Mouse (Mus musculus) brain, adult 2 months (tissue): Measurements from ENCODE around the gene Rbm20.
A peak's percentile ranks its signal among the peaks of the same experiment; 100 is the strongest.

ENCODE experiments used
- DNase-seq: peaks from one replicate; pipeline ENCODE4 v3.0.0; 2011; ENCODE audit warnings: low read depth, low spot score

Gene Rbm20

DNA sequence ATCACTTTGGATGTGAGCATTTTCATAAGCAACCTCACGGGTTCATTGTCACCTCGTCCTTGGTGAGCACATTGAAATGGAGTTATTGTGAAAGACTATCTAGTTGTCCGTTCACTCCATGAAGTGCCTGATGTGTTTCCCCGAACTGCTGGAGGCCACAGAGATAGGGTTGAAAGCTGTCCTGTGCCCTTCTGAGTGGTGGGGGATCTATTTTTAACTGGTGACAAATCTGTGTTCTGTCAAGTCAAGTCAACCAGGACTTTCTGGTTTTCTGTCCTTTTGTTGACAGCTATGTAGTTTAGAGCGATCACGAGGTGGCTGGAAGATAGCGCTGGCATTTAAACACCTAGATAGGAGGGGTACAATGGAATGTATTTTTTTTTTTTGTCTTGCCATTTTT is 39.4 kb downstream of the Rbm20 start:
- DNase-seq: no peak

DNA sequence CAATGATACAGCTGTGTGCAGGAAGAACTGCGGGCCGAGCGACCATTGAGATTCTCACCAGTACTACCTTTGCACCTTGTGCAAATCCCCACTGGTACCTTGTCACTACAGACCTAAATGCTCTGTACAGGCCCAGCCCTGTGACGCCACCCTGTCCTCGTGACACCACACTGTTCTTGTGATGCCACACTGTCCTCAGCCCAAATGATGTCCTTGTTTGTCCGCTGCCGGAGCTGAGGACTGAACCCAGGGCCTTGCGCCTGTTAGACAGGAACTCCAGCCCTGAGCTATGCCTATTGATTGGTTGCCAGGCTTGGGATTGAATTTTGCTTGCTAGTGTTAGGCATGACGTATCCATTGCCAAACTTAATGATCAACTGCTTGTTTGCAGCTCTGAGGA is 40.3 kb downstream of the Rbm20 start:
- DNase-seq: no peak

DNA sequence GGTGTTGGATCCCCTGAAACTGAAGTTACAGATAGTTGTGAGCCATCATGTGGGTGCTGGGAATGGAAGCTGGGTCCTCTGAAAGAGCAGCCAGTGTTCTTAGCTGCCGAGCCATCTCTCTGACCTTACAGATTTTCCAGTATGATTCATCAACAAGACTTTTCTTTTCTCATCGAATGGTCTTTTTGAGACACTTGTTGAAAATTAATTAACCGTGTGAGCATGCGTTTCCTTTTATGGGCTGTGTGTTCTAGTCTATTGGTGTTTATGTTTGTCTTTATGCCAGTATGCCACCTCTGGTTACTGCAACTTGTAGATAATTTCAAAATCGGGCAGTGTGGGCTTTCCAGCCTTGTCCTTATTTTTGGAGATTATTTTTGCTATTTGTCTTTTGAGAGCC is 45.1 kb downstream of the Rbm20 start:
- DNase-seq: no peak

DNA sequence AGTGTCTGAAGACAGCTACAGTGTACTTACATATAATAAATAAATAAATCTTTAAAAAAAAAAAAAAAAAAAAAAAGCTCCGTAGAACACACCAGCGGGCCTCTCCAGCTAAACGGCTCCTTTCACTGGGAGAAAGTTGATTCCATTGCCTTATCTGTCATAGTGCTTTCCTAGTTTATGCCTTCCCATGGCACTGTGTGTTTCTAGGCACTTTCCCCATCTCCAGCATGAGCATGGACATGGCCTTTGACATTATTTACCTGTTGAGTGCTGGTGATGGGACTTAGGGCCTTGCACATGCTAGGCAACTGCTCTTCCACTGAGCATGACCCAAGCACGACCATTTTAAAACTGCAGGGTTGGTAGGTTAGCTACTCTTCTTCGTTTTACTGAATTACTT is 46.9 kb downstream of the Rbm20 start:
- DNase-seq: no peak

DNA sequence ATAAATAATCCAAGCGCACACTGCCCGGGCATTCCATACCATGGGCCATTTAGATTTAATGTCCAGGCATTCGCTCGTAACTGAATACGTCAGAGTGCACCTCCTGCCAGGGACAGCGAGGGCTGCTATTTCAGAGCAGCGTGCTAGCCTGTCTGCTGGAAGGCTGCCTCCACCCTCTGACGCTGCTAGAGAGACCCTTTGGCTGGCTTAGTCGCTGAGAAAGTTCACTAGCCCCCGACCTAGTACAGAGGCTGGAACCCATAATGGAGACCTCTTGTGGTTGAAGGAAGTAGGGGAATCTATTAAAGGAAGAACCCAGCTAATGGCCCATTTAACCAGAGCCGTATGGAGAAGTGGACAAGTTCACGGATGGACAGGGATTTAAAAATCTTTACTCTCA is 49.2 kb downstream of the Rbm20 start:
- DNase-seq: no peak

DNA sequence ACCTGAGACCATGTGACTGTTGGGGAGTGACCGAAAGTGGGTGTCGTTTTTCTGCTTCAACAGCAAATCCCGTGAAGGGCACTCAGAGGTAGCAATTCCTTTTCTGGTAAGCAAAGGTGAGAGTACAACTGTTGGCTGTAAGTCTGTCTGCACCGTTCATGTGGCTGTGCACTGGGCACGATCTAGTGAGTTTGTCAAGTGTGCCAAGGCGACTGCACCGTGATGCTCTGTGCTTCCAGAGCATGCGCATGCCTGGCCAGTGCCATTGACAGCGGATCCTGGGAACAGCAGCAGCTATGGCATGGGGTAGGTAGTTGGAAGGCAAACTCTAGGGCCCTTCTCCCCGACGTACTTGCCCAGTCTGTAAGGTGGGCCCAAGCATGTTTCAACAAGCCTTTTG is 49.6 kb downstream of the Rbm20 start:
- no peak for DNase-seq

DNA sequence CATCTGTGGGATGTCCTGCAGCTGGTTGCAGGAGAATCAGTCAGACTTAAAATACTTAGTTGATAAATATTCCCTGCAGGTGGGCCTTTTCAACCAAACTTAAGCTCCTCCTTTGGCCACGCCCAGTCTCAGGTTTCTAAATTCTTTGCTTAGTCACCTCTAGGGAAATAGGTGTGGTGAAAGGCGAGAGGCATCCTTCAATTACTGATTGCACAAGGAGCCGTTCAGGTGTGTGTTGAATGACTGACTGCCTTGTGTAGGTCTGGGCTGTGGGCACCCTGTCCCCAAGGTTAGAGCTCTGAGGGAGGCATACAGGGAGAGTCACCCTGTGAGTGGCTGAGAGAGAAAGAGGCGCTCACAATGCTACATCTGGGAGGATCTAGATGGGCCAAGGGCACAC is 50.2 kb downstream of the Rbm20 start:
- DNase-seq: no peak

DNA sequence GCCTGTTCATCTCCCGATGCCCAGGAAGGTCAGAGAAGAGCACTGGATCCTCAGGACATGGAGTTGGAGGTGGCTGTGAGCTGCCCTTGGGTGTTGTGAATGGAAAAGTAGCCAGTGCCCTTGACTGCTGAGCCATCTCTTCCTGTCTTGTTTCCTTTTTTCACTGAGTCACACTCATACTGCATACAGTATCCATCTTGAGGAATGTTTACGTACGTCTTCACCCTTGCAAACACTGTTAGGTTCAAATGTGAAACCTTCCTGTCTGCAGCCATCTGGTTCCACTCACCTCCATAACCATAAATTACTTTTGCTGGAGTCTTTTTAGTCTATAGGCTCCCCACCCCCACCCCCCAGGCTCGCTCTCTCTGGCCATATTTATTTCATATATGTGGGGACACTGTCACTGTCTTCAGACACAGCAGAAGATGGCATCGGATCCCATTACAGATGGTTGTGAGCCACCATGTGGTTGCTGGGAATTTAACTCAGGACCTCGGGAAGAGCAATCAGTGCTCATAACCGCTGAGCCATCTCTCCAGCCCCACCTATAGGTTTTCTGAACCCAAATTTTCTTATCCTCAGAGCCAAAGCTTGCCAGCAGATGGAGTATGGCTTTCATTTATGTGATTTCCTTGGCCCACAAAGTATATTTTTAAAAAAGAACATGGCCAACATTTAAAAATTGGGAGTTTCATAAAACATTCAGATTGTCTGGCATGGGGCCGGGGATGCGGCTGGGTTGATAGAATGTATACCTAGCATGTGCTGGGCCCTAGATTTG is 51.0 kb downstream of the Rbm20 start:
- DNase-seq: peak; percentile 31

DNA sequence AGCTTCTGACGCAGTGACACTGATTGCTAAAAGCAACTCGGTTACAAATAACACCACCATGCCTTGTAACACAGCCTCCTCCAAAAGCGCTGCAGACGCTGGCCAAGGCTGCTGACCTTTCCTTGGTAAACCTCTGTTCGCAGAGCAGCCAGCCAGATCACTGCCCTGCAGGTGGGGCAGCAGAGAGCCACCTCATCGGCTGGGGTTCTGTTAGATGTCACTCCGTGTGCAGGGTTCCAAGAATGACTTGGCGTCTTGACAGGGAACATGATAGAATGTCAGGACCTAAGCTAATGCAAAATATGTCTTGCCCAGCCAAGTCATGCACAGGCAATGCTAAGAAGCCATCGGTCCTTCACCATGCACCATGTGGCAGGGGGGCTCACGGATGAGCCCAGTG is 52.8 kb downstream of the Rbm20 start:
- DNase-seq: no peak

DNA sequence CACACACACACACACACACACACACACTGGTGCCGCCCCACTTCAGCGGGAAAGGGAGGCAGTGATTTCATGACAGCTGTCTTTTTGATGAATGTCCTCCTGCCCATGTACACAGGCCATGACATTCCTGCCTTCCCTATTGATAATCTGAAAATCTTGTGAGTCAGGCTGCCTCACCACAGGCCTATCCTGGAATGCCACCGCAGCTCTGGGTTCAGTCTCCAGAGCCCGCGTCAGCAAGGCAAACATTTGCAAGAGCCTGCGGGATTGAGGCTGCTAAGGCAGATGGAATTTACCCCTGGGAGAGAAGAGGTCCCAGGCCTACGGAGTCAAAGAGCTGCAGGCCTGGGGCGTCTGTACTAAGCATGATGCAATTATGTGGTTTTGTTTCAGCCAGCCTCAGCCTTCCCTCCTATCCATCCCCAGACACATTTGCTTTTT is 54.7 kb downstream of the Rbm20 start:
- DNase-seq: no peak

DNA sequence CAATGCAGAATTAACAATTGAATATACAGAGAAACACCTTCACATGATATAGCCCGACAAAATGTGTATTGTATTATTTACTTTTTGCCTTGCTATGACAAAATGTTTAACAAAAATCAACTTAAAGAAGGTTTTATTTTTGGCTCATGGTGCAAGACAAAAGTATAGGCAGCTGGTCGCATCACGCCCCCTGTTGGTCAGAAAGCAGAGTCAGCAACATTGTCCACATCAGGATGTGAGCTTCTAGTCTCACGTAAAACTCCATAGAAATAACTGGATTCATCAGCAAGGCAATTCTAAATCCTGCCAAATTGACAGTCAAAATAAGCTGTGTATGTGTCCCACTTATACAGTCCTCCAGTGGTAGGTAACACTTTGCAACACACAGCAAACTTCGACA is 57.7 kb downstream of the Rbm20 start:
- DNase-seq: no peak

DNA sequence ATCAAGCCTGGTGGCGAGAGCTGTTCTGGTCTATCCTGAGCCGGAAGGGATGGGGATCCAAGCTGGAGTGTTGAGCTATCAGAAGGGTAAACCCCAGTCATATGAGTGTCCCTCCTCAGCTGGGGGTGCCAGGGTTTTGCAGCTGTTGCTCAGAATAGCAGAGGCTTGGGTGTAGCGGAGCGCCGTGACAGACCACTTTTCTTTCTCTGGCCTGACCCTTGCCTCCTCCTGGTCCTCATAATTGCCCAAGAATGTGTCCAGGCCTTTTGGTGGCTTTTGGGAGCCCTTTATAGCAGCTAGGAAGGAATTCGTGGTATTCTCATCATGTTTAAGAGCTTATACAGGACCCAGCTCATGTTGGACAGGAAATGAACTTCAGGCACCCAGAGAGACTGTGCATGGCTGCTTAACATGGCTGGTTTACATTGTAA is 61.6 kb downstream of the Rbm20 start:
- no peak for DNase-seq

DNA sequence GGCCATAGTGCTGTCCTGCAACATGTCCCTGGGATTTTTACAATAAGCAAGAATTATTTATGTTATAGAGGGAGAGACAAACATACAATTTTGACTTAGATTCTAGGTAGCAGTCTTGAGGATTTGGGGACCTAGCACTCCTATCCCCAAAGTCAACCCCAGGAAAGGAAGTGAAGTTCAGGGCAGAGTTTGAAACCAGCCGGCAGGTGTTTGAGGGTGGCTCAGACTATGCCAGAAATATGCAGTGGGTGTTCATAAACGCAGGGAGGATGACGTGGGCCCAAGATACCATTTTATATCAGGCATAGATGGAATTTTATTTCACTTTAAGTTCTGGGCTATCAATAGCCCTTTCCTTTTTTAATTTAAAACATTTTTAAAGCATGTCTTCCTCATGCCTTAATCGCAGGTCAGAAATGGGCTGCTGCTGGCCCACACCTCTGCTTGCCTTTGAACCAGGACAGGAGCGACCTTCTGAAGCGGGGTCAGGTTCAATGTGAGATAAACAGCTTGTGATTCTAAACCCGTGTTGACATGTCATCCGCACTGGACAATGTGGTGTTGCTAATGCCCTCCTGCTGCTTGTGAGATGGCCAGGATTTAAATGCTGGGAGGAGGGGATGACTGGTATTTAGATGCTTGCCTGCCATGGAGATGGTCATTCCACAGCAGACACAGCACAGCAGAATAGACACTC is 62.6 kb downstream of the Rbm20 start:
- no peak for DNase-seq

DNA sequence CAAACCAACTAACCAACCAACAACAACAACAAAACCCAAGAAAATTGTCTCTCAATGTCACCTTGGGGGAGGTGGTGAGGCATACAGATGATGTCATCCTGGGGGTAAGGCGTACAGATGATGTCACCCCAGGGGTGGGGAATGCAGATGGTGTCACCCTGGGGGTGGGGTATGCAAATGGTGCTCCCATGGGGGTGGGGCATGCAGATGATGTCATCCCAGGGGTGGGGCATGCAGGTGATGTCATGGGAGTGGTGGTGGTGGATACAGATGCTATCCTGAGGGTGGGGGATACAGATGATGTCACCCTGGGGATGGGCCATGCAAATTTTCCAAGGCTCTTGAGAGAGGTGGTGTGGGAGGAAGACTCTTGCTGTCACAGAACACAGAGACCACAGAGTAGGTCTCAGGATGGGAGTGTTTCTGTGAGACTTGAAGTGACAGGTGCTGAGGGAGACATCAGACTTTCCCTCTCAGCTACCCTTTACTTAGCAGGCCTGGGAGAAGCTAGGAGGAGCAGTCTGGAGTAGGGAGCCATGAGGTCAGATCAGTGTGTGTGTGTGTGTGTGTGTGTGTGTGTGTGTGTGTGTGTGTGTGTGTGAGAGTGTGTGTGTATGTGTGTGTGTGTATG is 63.8 kb downstream of the Rbm20 start:
- DNase-seq: no peak

DNA sequence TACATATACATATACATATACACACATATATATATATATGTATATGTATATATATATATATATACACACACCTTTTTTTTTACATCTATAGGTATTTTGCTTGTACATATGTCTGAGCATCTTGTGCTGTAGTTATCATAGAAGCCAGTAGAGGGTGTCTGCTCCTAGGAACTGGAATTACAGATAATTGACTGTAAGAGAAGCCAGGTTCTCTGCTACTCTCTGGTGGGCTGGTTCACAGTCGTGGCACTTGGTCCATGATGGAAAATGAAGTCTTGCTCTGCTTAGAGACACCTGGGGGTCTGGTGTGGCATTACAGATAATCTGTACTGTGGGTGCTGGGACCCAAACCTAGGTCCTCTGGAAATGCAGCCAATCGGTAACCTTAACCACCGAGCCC is 64.8 kb downstream of the Rbm20 start:
- peak; percentile 49 for DNase-seq

DNA sequence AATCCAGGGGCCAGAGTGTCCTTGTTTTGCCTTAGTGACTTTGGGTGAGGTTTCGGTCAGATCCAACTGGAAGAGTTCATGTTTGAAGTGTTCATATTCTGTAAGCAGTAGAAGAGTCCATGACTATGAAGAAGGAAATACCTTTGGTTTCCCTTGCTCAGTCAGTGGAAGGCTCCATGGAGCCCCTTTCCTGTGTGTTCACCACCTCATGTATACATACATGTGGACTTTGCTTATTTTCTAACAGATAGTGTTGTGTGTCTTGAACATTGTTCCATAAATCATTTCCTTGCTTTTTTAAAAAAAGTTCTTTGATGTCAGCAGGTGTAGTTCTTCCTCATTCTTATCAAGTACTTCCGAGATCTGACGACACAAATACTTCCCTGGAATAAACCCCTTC is 68.2 kb downstream of the Rbm20 start:
- no peak for DNase-seq

DNA sequence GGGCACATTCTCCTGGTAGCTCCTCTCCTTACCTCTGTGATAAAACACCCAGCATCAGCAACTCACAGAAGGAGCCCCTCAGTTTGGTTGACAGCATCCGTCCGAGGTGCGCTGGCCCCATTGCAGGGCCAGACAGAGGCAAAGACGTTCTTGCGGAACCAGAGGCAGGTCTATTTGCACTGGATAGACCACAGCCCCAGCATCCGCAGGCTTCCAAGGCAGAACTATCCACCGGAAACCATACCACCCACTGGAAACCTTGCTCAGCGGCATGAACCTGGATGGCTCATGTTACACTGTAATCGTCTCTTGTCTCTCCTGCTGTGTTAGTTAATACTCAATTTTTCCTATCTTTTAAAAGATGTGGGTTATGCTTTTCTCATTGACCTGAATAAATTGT is 69.0 kb downstream of the Rbm20 start:
- no peak for DNase-seq

DNA sequence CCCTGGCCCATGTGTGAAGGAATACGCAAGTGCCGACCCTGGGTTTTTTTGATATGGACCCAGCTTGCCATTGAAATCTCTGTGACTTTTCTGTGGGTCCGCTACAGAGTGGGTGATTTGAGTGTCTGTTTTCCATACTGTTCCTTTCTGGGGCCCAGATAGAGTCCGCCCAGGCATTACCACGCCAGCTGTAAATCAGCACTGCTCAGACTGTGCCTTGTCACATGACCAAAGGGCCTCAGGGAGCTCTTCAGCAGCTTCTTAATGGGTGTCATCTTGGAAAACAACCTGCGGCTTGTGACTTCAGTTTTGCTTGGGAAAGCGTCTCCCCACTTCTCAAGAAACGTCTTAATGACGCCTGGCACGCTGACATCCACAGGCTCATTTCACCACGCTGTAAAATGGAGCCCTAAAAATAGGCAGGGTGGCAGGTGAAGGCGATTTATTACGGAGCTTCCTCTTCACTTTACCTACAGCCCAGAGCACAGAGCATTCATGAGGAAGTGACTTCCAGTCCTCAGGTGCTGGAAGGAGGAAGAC is 71.2 kb downstream of the Rbm20 start:
- no peak for DNase-seq

DNA sequence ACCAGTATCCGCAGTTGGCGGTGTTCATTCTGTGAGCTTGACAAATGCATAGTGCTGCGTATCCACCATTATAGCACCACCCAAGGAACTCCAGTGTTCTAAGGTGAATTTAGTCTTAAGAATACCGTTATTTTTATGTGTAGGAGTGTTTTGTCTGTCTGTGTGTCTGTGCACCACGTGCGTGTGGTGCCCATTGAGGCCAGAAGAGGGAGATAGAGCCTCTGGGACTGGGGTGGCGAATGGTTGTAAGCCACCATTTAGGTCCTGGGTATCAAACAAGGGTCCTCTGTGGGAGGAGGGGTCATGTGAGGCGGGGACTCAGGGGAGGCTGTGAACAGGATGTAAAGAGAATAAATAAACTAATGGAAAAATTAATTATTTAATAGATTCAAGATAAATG is 72.2 kb downstream of the Rbm20 start:
- DNase-seq: no peak

DNA sequence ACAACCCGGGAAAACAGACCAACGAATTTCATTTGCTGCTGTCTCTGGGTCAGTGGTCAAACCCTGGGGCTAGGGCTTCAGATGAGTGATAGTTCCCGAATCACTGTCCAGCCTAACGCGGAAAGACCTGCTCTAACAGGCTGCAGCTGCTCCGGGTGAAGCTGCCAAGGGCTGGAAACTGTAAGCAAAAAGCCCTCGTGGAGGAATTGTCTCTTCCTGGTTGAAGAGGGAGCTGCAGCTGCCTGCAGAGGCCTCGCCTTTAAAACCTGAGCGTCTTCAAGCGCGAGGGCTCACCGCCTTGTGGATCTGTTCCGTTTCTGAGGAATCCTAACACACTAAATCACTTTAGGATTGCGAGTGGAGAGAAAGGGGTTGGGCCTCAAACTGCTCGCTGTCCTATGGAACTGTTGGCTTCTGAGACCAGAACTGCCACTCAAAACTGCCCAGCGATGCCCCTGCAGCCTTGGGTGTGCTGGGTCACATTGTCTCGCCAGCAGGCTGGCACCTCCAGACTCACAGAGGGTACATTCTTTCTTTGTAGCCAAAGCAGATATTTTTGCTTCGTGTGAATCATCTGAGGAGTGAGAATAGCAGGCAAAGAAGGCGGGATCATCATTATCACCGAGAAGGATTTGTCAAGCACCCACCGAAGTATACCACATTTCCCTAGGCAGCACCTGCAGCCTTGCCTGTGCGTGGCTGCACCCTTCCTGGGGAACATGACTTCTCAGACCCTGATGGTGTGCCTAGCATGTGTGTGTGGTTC is 74.5 kb downstream of the Rbm20 start:
- peak; percentile 75 for DNase-seq

DNA sequence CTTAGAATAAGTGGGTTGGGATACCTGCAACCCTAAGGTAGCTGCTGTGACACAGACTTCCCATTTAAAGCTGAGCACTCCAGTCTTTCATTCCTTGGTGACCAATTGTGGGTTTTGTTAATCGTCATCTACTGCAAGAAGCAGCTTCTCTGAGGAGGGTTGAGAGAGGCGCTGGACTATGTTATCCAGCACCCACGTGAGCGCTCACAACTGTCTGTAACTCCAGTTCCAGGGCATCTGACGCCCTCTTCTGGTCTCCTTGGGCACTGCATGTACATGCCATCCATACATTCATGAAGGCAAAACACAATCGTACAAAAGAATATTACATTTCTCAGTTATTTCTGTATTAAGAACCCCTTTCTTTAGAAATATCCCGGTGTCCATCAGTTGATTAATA is 75.9 kb downstream of the Rbm20 start:
- DNase-seq: no peak

DNA sequence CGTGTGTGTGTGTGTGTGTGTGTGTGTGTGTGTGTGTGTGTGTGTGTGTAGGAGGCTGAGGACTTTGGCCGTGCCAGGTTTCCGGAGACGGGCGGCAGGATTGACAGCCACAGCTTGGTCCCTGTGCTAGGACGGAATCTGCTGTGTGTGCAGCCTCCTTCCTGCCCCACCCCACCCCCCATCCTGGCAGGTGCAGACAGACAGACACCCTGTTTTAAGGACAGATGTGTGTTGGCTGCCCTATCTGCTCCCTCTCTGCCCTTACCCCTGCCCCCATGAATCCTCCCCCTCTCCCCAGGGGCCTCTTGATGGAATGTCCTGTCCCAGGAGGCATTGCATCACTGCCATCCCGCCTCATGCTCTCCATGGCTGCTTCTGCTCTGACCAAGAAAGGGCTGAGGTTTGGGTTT is 77.3 kb downstream of the Rbm20 start:
- no peak for DNase-seq
